In genomic region chr14:31493901-31494300, GRCm38 (mm10) we compare ENCODE assay signal across 8 mouse cellular contexts. TPM values are rescaled to one million over a fixed set of nuclear protein-coding genes. Genes with fewer than 3 reads are reported as not detected.
DNase-seq lines count a peak whose midpoint lies in the region; ATAC-seq and TF ChIP-seq lines count a peak whose summit lies in the region.

No protein-coding gene starts in this region.

- WGBS in heart, embryonic 11.5 days (ENCODE audit: insufficient replicate concordance) = 42% methylated on average over 9 of the region's 9 CpGs
- 52% methylated on average over 9 of the region's 9 CpGs for WGBS in forebrain, postnatal 0 days

- no peaks in the 10 kb centered on the region for H3K27me3 ChIP-seq in heart, embryonic 11.5 days (ENCODE audit: control insufficient read depth, insufficient read depth, low read length)
- H3K27me3 ChIP-seq in forebrain, postnatal 0 days (ENCODE audit: insufficient read depth, low read length) = no peaks in the 10 kb centered on the region

- peak overlapping the region; percentile 94 for H3K4me2 ChIP-seq in heart, embryonic 11.5 days
- peak overlapping the region; percentile 67 for H3K4me2 ChIP-seq in forebrain, postnatal 0 days (ENCODE audit: low read depth)

- ATAC-seq in heart, embryonic 11.5 days (replicated peaks; ENCODE audit: insufficient number of reproducible peaks, low FRiP score, low TSS enrichment) = no peak
- no peak for ATAC-seq in forebrain, postnatal 0 days
- ATAC-seq in megakaryocyte, adult 5-6 weeks (ENCODE audit: poor library complexity, severe bottlenecking) = peak; percentile 33; the same call in 1 of the 2 replicates

- no peak overlapping the region for H3K27ac ChIP-seq in heart, embryonic 11.5 days (ENCODE audit: low read depth, low read length)
- H3K27ac ChIP-seq in forebrain, postnatal 0 days (ENCODE audit: low read depth, low read length) = no peak overlapping the region

- DNase-seq in heart, adult 8-10 months (ENCODE audit: low spot score) = no peak
- DNase-seq in CD4-positive, CD25-positive, alpha-beta regulatory T cell, adult 2 months (ENCODE audit: low read depth, low spot score) = peak; percentile 32
- no peak for DNase-seq in forebrain, postnatal 0 days
- no peak for DNase-seq in cerebellum, postnatal 25 days
- DNase-seq in thymus, adult 18-20 months = no peak
- no peak for DNase-seq in embryo, embryonic 9.5 days (ENCODE audit: extremely low spot score)

- peak overlapping the region; percentile 98 for H3K4me3 ChIP-seq in heart, embryonic 11.5 days (ENCODE audit: low read depth, low read length)
- H3K4me3 ChIP-seq in forebrain, postnatal 0 days (ENCODE audit: low read depth, low read length) = peak overlapping the region; percentile 91

- peak overlapping the region; percentile 98 for H3K9ac ChIP-seq in heart, embryonic 11.5 days (ENCODE audit: low read depth, low read length)
- H3K9ac ChIP-seq in forebrain, postnatal 0 days = peak overlapping the region; percentile 86

- no peaks in the 10 kb centered on the region for H3K9me3 ChIP-seq in heart, embryonic 11.5 days (replicated peaks; ENCODE audit: control insufficient read depth, low read length)
- H3K9me3 ChIP-seq in forebrain, postnatal 0 days (ENCODE audit: low read length) = no peaks in the 10 kb centered on the region

- peaks cover 18% of the 10 kb centered on the region for H3K4me1 ChIP-seq in heart, embryonic 11.5 days (ENCODE audit: control insufficient read depth, insufficient read depth, low read length)
- peaks cover 11% of the 10 kb centered on the region for H3K4me1 ChIP-seq in forebrain, postnatal 0 days (ENCODE audit: insufficient read depth)

- peaks cover 11% of the 10 kb centered on the region; the same call in 1 of the 2 replicates for H3K36me3 ChIP-seq in heart, embryonic 11.5 days (ENCODE audit: control insufficient read depth, insufficient read depth, low read length)
- peaks cover 27% of the 10 kb centered on the region for H3K36me3 ChIP-seq in forebrain, postnatal 0 days (ENCODE audit: insufficient read depth)

- TF ChIP-seq CTCF in forebrain, postnatal 0 days (IDR thresholded peaks at IDR 0.05; ENCODE audit: low read depth) = no peak

RNA-seq across cellular contexts. Expression of gene Eaf1, which starts 0.3 kb away (rescaled TPM):
- polyA plus RNA-seq in heart, embryonic 11.5 days (2014; fragmentation: Nextera tagmentation; extraction: Ambion mirVana) = 16.6 and 19.3 TPM in 2 replicates
- 10 to 100 TPM; 10.4 to 15.2 (median 11.9) TPM for total RNA-seq in heart, adult 8-10 months (2022)
- total RNA-seq in forebrain, postnatal 0 days (2014; rRNA removed) = 10.1 and 11.8 TPM in 2 replicates
- 3.5 and 5.5 TPM in 2 replicates for polyA plus RNA-seq in forebrain, postnatal 0 days (2015; fragmentation: Nextera tagmentation; extraction: Ambion mirVana)
- 16.4 and 18.1 TPM in 2 replicates for total RNA-seq in megakaryocyte, adult 5-6 weeks (2015)
- 13.9 and 18.8 TPM in 2 replicates for total RNA-seq in megakaryocyte, adult 5-6 weeks (2017)

RNA-seq across cellular contexts. Expression of gene Mettl6, which starts 0.9 kb away (rescaled TPM):
- polyA plus RNA-seq in heart, embryonic 11.5 days (2014; fragmentation: Nextera tagmentation; extraction: Ambion mirVana) = 52.2 and 58.3 TPM in 2 replicates
- total RNA-seq in heart, adult 8-10 months (2022) = 10 to 100 TPM in 3 of 4 experiments, 1 to 10 TPM in 1; 8.2 to 11.8 (median 10.6) TPM
- total RNA-seq in forebrain, postnatal 0 days (2014; rRNA removed) = 35.7 and 43.4 TPM in 2 replicates
- 33.5 and 40.0 TPM in 2 replicates for polyA plus RNA-seq in forebrain, postnatal 0 days (2015; fragmentation: Nextera tagmentation; extraction: Ambion mirVana)
- total RNA-seq in megakaryocyte, adult 5-6 weeks (2015) = 11.2 and 17.8 TPM in 2 replicates
- 51.6 and 53.3 TPM in 2 replicates for total RNA-seq in megakaryocyte, adult 5-6 weeks (2017)

RNA-seq across cellular contexts. Expression of gene Sh3bp5, which starts 58.0 kb away (rescaled TPM):
- polyA plus RNA-seq in heart, embryonic 11.5 days (2014; fragmentation: Nextera tagmentation; extraction: Ambion mirVana) = 10.9 and 16.8 TPM in 2 replicates
- total RNA-seq in heart, adult 8-10 months (2022) = 10 to 100 TPM; 38.6 to 50.6 (median 50.1) TPM
- 58.2 and 67.9 TPM in 2 replicates for total RNA-seq in forebrain, postnatal 0 days (2014; rRNA removed)
- 132 and 165 TPM in 2 replicates for polyA plus RNA-seq in forebrain, postnatal 0 days (2015; fragmentation: Nextera tagmentation; extraction: Ambion mirVana)
- 52.3 and 52.8 TPM in 2 replicates for total RNA-seq in megakaryocyte, adult 5-6 weeks (2015)
- total RNA-seq in megakaryocyte, adult 5-6 weeks (2017) = 26.4 and 36.1 TPM in 2 replicates
